Mouse (Mus musculus) cerebellum, adult 2 months (tissue): ENCODE data around the gene Prg4.

Experiments used
- CTCF ChIP-seq: fragments of 200-500 bp; IDR thresholded peaks from 2 replicates; pipeline ENCODE4 v1.5.1; 2011; ENCODE audit warnings: low read depth, mild to moderate bottlenecking, control low read depth, low read length, moderate library complexity, borderline replicate concordance; ENCODE audit not compliant: insufficient read depth
- POLR2A ChIP-seq: fragments of 200-500 bp; IDR thresholded peaks from 2 replicates; pipeline ENCODE4 v1.6.1; 2011; ENCODE audit warnings: low read length, control low read depth, borderline replicate concordance; ENCODE audit not compliant: insufficient read depth

DNA sequence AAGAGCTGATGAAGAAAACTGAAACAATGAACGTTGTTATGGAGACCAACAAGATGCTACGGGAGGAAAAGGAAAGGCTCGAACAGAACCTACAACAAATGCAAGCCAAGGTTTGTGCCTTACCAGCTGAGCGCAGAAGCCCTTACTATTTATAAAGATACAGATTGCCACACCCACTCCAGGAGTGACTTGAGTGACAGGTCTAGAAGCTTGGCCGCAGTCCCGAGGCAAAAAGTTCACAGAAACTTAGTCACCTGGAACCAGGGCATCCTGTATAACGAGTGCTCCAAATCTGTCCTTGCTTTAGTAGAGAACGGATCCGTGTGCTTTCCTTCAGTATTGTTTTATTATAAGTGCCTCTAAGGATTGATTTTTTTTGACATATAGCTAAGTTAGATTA lies 40.3 kb downstream of the Prg4 start:
- TF ChIP-seq CTCF (no peak), POLR2A (no peak)
